Mouse (Mus musculus): Measurements from ENCODE around the gene Slc38a6.

- no peak for TF ChIP-seq ZNF384 (IDR thresholded peaks at IDR 0.05; ENCODE audit: low read depth, low read length)
- TF ChIP-seq MAFK (IDR thresholded peaks at IDR 0.05; ENCODE audit: insufficient read depth, low read depth, low read length): no peak
Measured at GRCm38 (mm10) chr12:73241960-73242359, 44.6 kb upstream of the Slc38a6 start.

Measured in ES-E14 (cell line).